Mouse (Mus musculus) intestine, embryonic 14.5 days (tissue): ENCODE measurements around the gene Farp1. TPM values are rescaled to one million over a fixed set of nuclear protein-coding genes. Genes with fewer than 3 reads are reported as not detected.

Experiments used
- ATAC-seq: fragments of 200-750 bp; cut with Nextera tagmentation; replicated peaks from 2 replicates; pipeline ENCODE4 v1.8.0; 2017; ENCODE audit warnings: low read depth, moderate number of reproducible peaks, moderate TSS enrichment, moderate library complexity; ENCODE audit not compliant: low FRiP score, low TSS enrichment
- DNase-seq: peaks from one replicate; pipeline ENCODE4 v3.0.0-alpha.2; 2018; ENCODE audit warnings: low spot score
- H3K27ac ChIP-seq: fragments of 300-500 bp; sonication (generic); 2 replicates; pipeline ENCODE4 v1.5.1; 2014; ENCODE audit warnings: low read depth, mild to moderate bottlenecking, control low read depth
- H3K27me3 ChIP-seq: fragments of 300-500 bp; sonication (generic); replicated peaks from 2 replicates; pipeline ENCODE4 v1.6.1; 2014; ENCODE audit warnings: low read length, control low read depth; ENCODE audit not compliant: control insufficient read depth, insufficient read depth
- H3K36me3 ChIP-seq: fragments of 300-500 bp; sonication (generic); 2 replicates; pipeline ENCODE4 v1.6.1; 2014; ENCODE audit warnings: low read length, control low read depth; ENCODE audit not compliant: control insufficient read depth, insufficient read depth
- H3K4me1 ChIP-seq: fragments of 300-500 bp; sonication (generic); replicated peaks from 2 replicates; pipeline ENCODE4 v1.6.1; 2014; ENCODE audit warnings: low read length, control low read depth, mixed read lengths; ENCODE audit not compliant: control insufficient read depth, insufficient read depth
- H3K4me2 ChIP-seq: fragments of 300-500 bp; sonication (generic); 2 replicates; pipeline ENCODE4 v1.6.1; 2014; ENCODE audit warnings: low read length
- H3K4me3 ChIP-seq: fragments of 300-500 bp; sonication (generic); 2 replicates; pipeline ENCODE4 v1.5.1; 2014; ENCODE audit warnings: low read depth, low read length, control low read depth, mixed read lengths
- H3K9ac ChIP-seq: fragments of 300-500 bp; sonication (generic); 2 replicates; pipeline ENCODE4 v1.6.1; 2014; ENCODE audit warnings: mild to moderate bottlenecking, low read length
- H3K9me3 ChIP-seq: fragments of 300-500 bp; sonication (generic); 2 replicates; pipeline ENCODE4 v1.6.1; 2016; ENCODE audit warnings: low read length, control low read depth; ENCODE audit not compliant: control insufficient read depth
- WGBS: fragments of 180-500 bp; shearing (Covaris S2); extraction: QIAGEN DNeasy Blood & Tissue Kit; methylation state at CpG from one replicate; pipeline ENCODE4 v1.1.7; 2014; 5-methylcytosine and 5-hydroxymethylcytosine counted together
- polyA plus RNA-seq: library from polyadenylated mRNA; unstranded; fragments of >200 nt; fragmentation: Nextera tagmentation; extraction: Ambion mirVana; gene quantifications from 2 replicates; pipeline ENCODE4 v1.2.1, GENCODE M21; 2014

Farp1 gene
- polyA plus RNA-seq, 1 experiment from 2014 or later: 26.1 TPM

- no peak overlapping the region for H3K4me3 ChIP-seq
- no peaks in the 10 kb centered on the region for H3K27me3 ChIP-seq
- ATAC-seq: no peak
- H3K4me1 ChIP-seq: peaks cover 7% of the 10 kb centered on the region; the same call in 1 of the 2 replicates
- no peak overlapping the region for H3K4me2 ChIP-seq
- WGBS: 91% methylated on average over 8 of the region's 8 CpGs
- no peak overlapping the region for H3K27ac ChIP-seq
- no peak for DNase-seq
- H3K36me3 ChIP-seq: peaks cover 52% of the 10 kb centered on the region
- no peaks in the 10 kb centered on the region for H3K9me3 ChIP-seq
- no peak overlapping the region for H3K9ac ChIP-seq
These were observed 232.8 kb downstream of the Farp1 start for GRCm38 (mm10) chr14:121267801-121268200.

GRCm38 (mm10) chr14:121270490-121270889 is 235.5 kb downstream of the Farp1 start:
- Histone ChIP-seq H3K27ac (no peak overlapping the region), H3K4me3 (no peak overlapping the region), H3K27me3 (no peaks in the 10 kb centered on the region), H3K9me3 (no peaks in the 10 kb centered on the region), H3K4me1 (no peaks in the 10 kb centered on the region), H3K9ac (no peak overlapping the region), H3K4me2 (no peak overlapping the region), H3K36me3 (peaks cover 70% of the 10 kb centered on the region)
- no peak for DNase-seq
- 81% methylated on average over 6 of the region's 6 CpGs for WGBS
- ATAC-seq: no peak

GRCm38 (mm10) chr14:121274985-121275384 is 240.0 kb downstream of the Farp1 start:
- H3K36me3 ChIP-seq: peaks cover 90% of the 10 kb centered on the region
- ATAC-seq (no peak), DNase-seq (no peak)
- no peak overlapping the region for H3K4me3 ChIP-seq
- WGBS: 86% methylated on average over 12 of the region's 12 CpGs
- no peak overlapping the region for H3K4me2 ChIP-seq
- H3K9ac ChIP-seq: no peak overlapping the region
- no peaks in the 10 kb centered on the region for H3K9me3 ChIP-seq
- no peaks in the 10 kb centered on the region for H3K27me3 ChIP-seq
- no peaks in the 10 kb centered on the region for H3K4me1 ChIP-seq
- no peak overlapping the region for H3K27ac ChIP-seq

GRCm38 (mm10) chr14:121276016-121276415 is 241.0 kb downstream of the Farp1 start:
- peaks cover 90% of the 10 kb centered on the region for H3K36me3 ChIP-seq
- ATAC-seq: no peak
- H3K4me3 ChIP-seq: no peak overlapping the region
- H3K4me2 ChIP-seq: no peak overlapping the region
- DNase-seq: no peak
- WGBS: 79% methylated on average over 10 of the region's 10 CpGs
- no peaks in the 10 kb centered on the region for H3K4me1 ChIP-seq
- H3K9me3 ChIP-seq: no peaks in the 10 kb centered on the region
- no peak overlapping the region for H3K27ac ChIP-seq
- no peaks in the 10 kb centered on the region for H3K27me3 ChIP-seq
- H3K9ac ChIP-seq: no peak overlapping the region

GRCm38 (mm10) chr14:121279106-121279505 is 244.1 kb downstream of the Farp1 start:
- no peaks in the 10 kb centered on the region for H3K9me3 ChIP-seq
- H3K4me2 ChIP-seq: no peak overlapping the region
- DNase-seq: peak; percentile 93
- H3K27me3 ChIP-seq: no peaks in the 10 kb centered on the region
- H3K4me1 ChIP-seq: no peaks in the 10 kb centered on the region
- 29% methylated on average over 6 of the region's 6 CpGs for WGBS
- H3K27ac ChIP-seq: no peak overlapping the region
- ATAC-seq: peak; percentile 62
- peaks cover 90% of the 10 kb centered on the region for H3K36me3 ChIP-seq
- H3K9ac ChIP-seq: no peak overlapping the region
- H3K4me3 ChIP-seq: no peak overlapping the region

- no peak for ATAC-seq
- DNase-seq: no peak
- Histone ChIP-seq H3K36me3 (peaks cover 88% of the 10 kb centered on the region), H3K9me3 (no peaks in the 10 kb centered on the region), H3K4me3 (no peak overlapping the region), H3K4me2 (no peak overlapping the region), H3K27ac (no peak overlapping the region), H3K9ac (no peak overlapping the region), H3K27me3 (no peaks in the 10 kb centered on the region), H3K4me1 (no peaks in the 10 kb centered on the region)
- 79% methylated on average over 16 of the region's 16 CpGs for WGBS
These were observed 245.8 kb downstream of the Farp1 start for GRCm38 (mm10) chr14:121280601-121281335.

- H3K4me1 ChIP-seq: no peaks in the 10 kb centered on the region
- H3K9ac ChIP-seq: no peak overlapping the region
- DNase-seq (no peak), ATAC-seq (no peak)
- H3K4me3 ChIP-seq: no peak overlapping the region
- no peaks in the 10 kb centered on the region for H3K9me3 ChIP-seq
- H3K36me3 ChIP-seq: peaks cover 88% of the 10 kb centered on the region
- no peak overlapping the region for H3K27ac ChIP-seq
- H3K4me2 ChIP-seq: no peak overlapping the region
- H3K27me3 ChIP-seq: no peaks in the 10 kb centered on the region
These were observed 246.3 kb downstream of the Farp1 start for GRCm38 (mm10) chr14:121281336-121281710.

GRCm38 (mm10) chr14:121285379-121286120 is 250.6 kb downstream of the Farp1 start:
- Histone ChIP-seq H3K9me3 (no peaks in the 10 kb centered on the region), H3K27ac (no peak overlapping the region), H3K4me1 (no peaks in the 10 kb centered on the region), H3K36me3 (peaks cover 80% of the 10 kb centered on the region), H3K4me3 (no peak overlapping the region), H3K4me2 (no peak overlapping the region), H3K27me3 (no peaks in the 10 kb centered on the region), H3K9ac (no peak overlapping the region)
- WGBS: 94% methylated on average over 14 of the region's 14 CpGs
- ATAC-seq (no peak), DNase-seq (no peak)

GRCm38 (mm10) chr14:121291881-121292280 is 256.9 kb downstream of the Farp1 start:
- WGBS: 93% methylated on average over 8 of the region's 8 CpGs
- peaks cover 68% of the 10 kb centered on the region for H3K36me3 ChIP-seq

More at GRCm38 (mm10) chr14:121291881-121292280, 256.9 kb downstream of the Farp1 start:
- Histone ChIP-seq H3K4me2 (no peak overlapping the region), H3K27me3 (no peaks in the 10 kb centered on the region), H3K4me3 (no peak overlapping the region), H3K9me3 (no peaks in the 10 kb centered on the region), H3K27ac (no peak overlapping the region), H3K9ac (no peak overlapping the region), H3K4me1 (no peaks in the 10 kb centered on the region)
- ATAC-seq (no peak), DNase-seq (no peak)
